Comparison of ENCODE assay signal across 21 mouse cellular contexts in genomic region chr12:51957626-51958025, GRCm38 (mm10). TPM values are rescaled to one million over a fixed set of nuclear protein-coding genes. Genes with fewer than 3 reads are reported as not detected.
A peak's percentile ranks its signal among the peaks of the same experiment; 100 is the strongest.
DNase-seq lines count a peak whose midpoint lies in the region; ATAC-seq and TF ChIP-seq lines count a peak whose summit lies in the region.
"Had no signal": no experiment of that assay in that cellular context is flagged by ENCODE, and none has a peak within 500 bp of the region (broad histone marks: within the 10 kb centered on the region; RNA-seq: fewer than 3 reads in every experiment).

No protein-coding gene starts in this region.

- no peaks in the 10 kb centered on the region for H3K9me3 ChIP-seq in forebrain, embryonic 14.5 days (replicated peaks; ENCODE audit: control insufficient read depth, low read length)
- H3K9me3 ChIP-seq in forebrain, embryonic 12.5 days: no peaks in the 10 kb centered on the region
- H3K9me3 ChIP-seq: embryonic facial prominence, embryonic 13.5 days; heart, embryonic 12.5 days; hindbrain, embryonic 10.5 days; intestine, embryonic 15.5 days had no signal

- H3K27me3 ChIP-seq in forebrain, embryonic 14.5 days (replicated peaks; ENCODE audit: control insufficient read depth, insufficient read depth, low read length): no peaks in the 10 kb centered on the region
- H3K27me3 ChIP-seq in forebrain, embryonic 12.5 days: no peaks in the 10 kb centered on the region
- no peaks in the 10 kb centered on the region for H3K27me3 ChIP-seq in thymus, adult 2 months (ENCODE audit: control insufficient read depth, insufficient read depth, low read length)
- H3K27me3 ChIP-seq: embryonic facial prominence, embryonic 13.5 days; heart, embryonic 12.5 days; intestine, embryonic 15.5 days; Patski had no signal

- no peaks in the 10 kb centered on the region for H3K4me1 ChIP-seq in forebrain, embryonic 14.5 days (ENCODE audit: control insufficient read depth, insufficient read depth, low read length)
- no peaks in the 10 kb centered on the region for H3K4me1 ChIP-seq in forebrain, embryonic 12.5 days
- no peaks in the 10 kb centered on the region for H3K4me1 ChIP-seq in thymus, adult 2 months (replicated peaks; ENCODE audit: control insufficient read depth, insufficient read depth, low read length)
- H3K4me1 ChIP-seq: embryonic facial prominence, embryonic 13.5 days; heart, embryonic 12.5 days; hindbrain, embryonic 10.5 days; intestine, embryonic 15.5 days had no signal

- peak; percentile 54; the same call in 1 of the 2 replicates for ATAC-seq in forebrain, embryonic 14.5 days
- no peak for ATAC-seq in forebrain, embryonic 12.5 days (ENCODE audit: low FRiP score)
- ATAC-seq: activated CD4-positive, CD25-positive, alpha-beta regulatory T cell, adult 4 months; forebrain, postnatal 0 days; intestine, embryonic 15.5 days; Patski had no signal

- WGBS in forebrain, embryonic 14.5 days: 59% methylated on average over 6 of the region's 6 CpGs
- WGBS in forebrain, embryonic 12.5 days: 89% methylated on average over 6 of the region's 6 CpGs
- WGBS in thymus, adult 2 months: 90% methylated on average over 6 of the region's 6 CpGs

- DNase-seq in adrenal gland, postnatal 14 days: peak; percentile 27
- DNase-seq in adrenal gland, postnatal 4 days (ENCODE audit: low spot score in 2 of 2): no peak
- peak; percentile 63 for DNase-seq in forebrain, embryonic 14.5 days (ENCODE audit: low spot score)
- DNase-seq in kidney, adult 9 months: peak; percentile 27
- DNase-seq in kidney, postnatal 10 days: no peak
- DNase-seq in NIH3T3 (ENCODE audit: low read depth): peak; percentile 43
- DNase-seq in thymus, adult 2 months: no peak
- DNase-seq: adrenal gland, adult 8-10 months; cerebellum, adult 2 months; cerebellum, postnatal 25 days; forebrain, postnatal 0 days; gastrocnemius, adult 2 months; gastrocnemius, postnatal 25 days; kidney, adult 18-20 months had no signal

- no peak overlapping the region for H3K27ac ChIP-seq in forebrain, embryonic 14.5 days (ENCODE audit: low read depth, low read length)
- H3K27ac ChIP-seq in forebrain, embryonic 12.5 days: no peak overlapping the region
- H3K27ac ChIP-seq in thymus, adult 2 months (ENCODE audit: control insufficient read depth, insufficient read depth, low read length): no peak overlapping the region
- H3K27ac ChIP-seq: embryonic facial prominence, embryonic 13.5 days; gastrocnemius, adult 2 months; hindbrain, embryonic 10.5 days; intestine, embryonic 15.5 days had no signal

- peaks cover 9% of the 10 kb centered on the region; the same call in 1 of the 2 replicates for H3K36me3 ChIP-seq in forebrain, embryonic 14.5 days (ENCODE audit: control insufficient read depth, insufficient read depth, low read length)
- peaks cover 13% of the 10 kb centered on the region for H3K36me3 ChIP-seq in forebrain, embryonic 12.5 days (replicated peaks)
- no peaks in the 10 kb centered on the region; the same call in 1 of the 2 replicates for H3K36me3 ChIP-seq in thymus, adult 2 months (ENCODE audit: control insufficient read depth, insufficient read depth, low read length)

- no peak overlapping the region for H3K9ac ChIP-seq in forebrain, embryonic 14.5 days (ENCODE audit: low read length)
- H3K9ac ChIP-seq in forebrain, embryonic 12.5 days: no peak overlapping the region
- H3K9ac ChIP-seq: embryonic facial prominence, embryonic 13.5 days; forebrain, postnatal 0 days; heart, embryonic 12.5 days; intestine, embryonic 15.5 days had no signal

- no peak overlapping the region for H3K4me2 ChIP-seq in forebrain, embryonic 14.5 days (ENCODE audit: low read length)
- H3K4me2 ChIP-seq in forebrain, embryonic 12.5 days: no peak overlapping the region
- H3K4me2 ChIP-seq: embryonic facial prominence, embryonic 13.5 days; heart, embryonic 12.5 days; intestine, embryonic 15.5 days had no signal

- no peak for TF ChIP-seq CTCF in thymus, adult 2 months (IDR thresholded peaks at IDR 0.05; ENCODE audit: borderline replicate concordance, control insufficient read depth, extremely low read depth, insufficient read depth, low read length, poor library complexity)

- no peak for TF ChIP-seq POLR2A in thymus, adult 2 months (IDR thresholded peaks at IDR 0.05; ENCODE audit: control insufficient read depth, extremely low read depth, insufficient read depth, low read length, poor library complexity)

- no peak overlapping the region for H3K4me3 ChIP-seq in forebrain, embryonic 14.5 days (ENCODE audit: low read depth, low read length)
- H3K4me3 ChIP-seq in forebrain, embryonic 12.5 days (replicated peaks): no peak overlapping the region
- no peak overlapping the region for H3K4me3 ChIP-seq in thymus, adult 2 months (ENCODE audit: control insufficient read depth, insufficient read depth, low read length)
- H3K4me3 ChIP-seq: embryonic facial prominence, embryonic 13.5 days; gastrocnemius, adult 2 months; heart, embryonic 12.5 days; hindbrain, embryonic 10.5 days; intestine, embryonic 15.5 days had no signal

RNA-seq across cellular contexts. Expression of gene Heatr5a, which starts 13.5 kb away (rescaled TPM):
- total RNA-seq in adrenal gland, postnatal 14 days (2021): 16.7 and 18.0 TPM in 2 replicates
- 10 to 100 TPM; 21.1 to 23.4 TPM for total RNA-seq in adrenal gland, postnatal 4 days (2021)
- 4.8 and 5.4 TPM in 2 replicates for polyA plus RNA-seq in forebrain, embryonic 14.5 days (2014; fragmentation: Nextera tagmentation; extraction: Ambion mirVana)
- polyA plus RNA-seq in forebrain, embryonic 12.5 days (2016; fragmentation: Nextera tagmentation; extraction: Ambion mirVana): 12.6 and 13.6 TPM in 2 replicates
- 38.6 and 39.9 TPM in 2 replicates for polyA plus RNA-seq in thymus, adult 2 months (2012; rRNA removed)

RNA-seq across cellular contexts. Expression of gene Dtd2, which starts 48.7 kb away (rescaled TPM):
- 16.5 and 18.4 TPM in 2 replicates for total RNA-seq in adrenal gland, postnatal 14 days (2021)
- 10 to 100 TPM; 28.6 to 34.3 TPM for total RNA-seq in adrenal gland, postnatal 4 days (2021)
- polyA plus RNA-seq in forebrain, embryonic 14.5 days (2014; fragmentation: Nextera tagmentation; extraction: Ambion mirVana): 16.1 and 16.2 TPM in 2 replicates
- 20.8 and 23.1 TPM in 2 replicates for polyA plus RNA-seq in forebrain, embryonic 12.5 days (2016; fragmentation: Nextera tagmentation; extraction: Ambion mirVana)
- 3.6 and 5.6 TPM in 2 replicates for polyA plus RNA-seq in thymus, adult 2 months (2012; rRNA removed)

Comparison
In these comparisons a context has a peak if more than half of its experiments do, and no peak if none do; other contexts are left out.
1. DNase-seq: peak in adrenal gland, postnatal 14 days (single experiment), forebrain, embryonic 14.5 days (single experiment), kidney, adult 9 months (single experiment) and NIH3T3 (single experiment); none in adrenal gland, postnatal 4 days (0 of 2), kidney, postnatal 10 days (single experiment) and thymus, adult 2 months (single experiment).